Mouse (Mus musculus): ENCODE results near the gene Abl1.

- TF ChIP-seq POLR2A (IDR thresholded peaks at IDR 0.05; ENCODE audit: borderline replicate concordance, extremely low read depth, low read depth, low read length) (no peak), CTCF (IDR thresholded peaks at IDR 0.05; ENCODE audit: insufficient read depth, low read length) (no peak)
Observed at GRCm38 (mm10) chr2:31641929-31642328, 46.2 kb upstream of the Abl1 start.
